In the genomic region with DNA sequence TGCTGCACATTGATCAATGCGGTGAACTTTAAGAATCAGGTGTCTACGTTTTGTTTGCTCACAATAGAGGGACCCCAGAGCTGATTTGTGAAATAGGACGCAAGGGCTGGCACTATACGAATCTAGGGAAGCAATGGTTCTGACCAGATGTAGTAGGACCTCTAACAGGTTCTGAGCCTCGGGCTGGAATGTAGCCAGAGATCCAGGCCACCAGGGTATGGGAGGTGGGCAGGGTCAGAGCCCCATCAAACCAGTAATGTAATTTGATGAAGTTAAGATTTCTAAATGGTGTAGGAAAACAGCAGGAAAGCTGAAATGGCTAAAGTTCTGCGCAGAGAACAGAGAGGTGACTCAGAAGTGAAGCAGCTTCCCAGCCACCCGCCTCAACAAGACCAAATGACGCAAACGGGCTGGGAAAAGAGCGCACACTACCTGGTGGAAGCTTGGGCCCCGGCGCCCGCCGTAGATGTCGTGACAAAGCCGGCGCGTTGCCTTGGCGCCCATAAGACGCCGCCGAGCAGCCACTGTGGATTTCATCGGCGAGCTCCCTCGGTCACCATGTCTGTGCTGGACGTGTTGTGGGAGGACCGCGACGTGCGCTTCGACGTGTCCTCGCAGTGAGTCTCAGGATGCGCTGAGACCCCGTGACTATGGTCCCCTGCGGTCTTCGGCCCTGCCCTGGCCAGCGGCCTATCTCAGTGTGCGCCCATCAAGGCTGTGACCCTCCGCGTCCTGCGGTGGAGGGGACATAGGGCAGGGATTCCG, we compare ENCODE assay signal across 8 mouse cellular contexts. TPM values are rescaled to one million over a fixed set of nuclear protein-coding genes. Genes with fewer than 3 reads are reported as not detected.
DNase-seq lines count a peak whose midpoint lies in the region; ATAC-seq and TF ChIP-seq lines count a peak whose summit lies in the region.

A gene (plus strand): TSS at position 446 of the 765 bp plus-strand sequence.

- ATAC-seq in forebrain, embryonic 16.5 days, result peak; percentile 98
- peak; percentile 95 for ATAC-seq in lung, embryonic 16.5 days (ENCODE audit: low read depth)

- peak within 1 kb of the TSS; percentile 84 to 97 for H3K4me3 ChIP-seq in ES-E14 (ENCODE audit: insufficient read depth in 1 of 2, low read depth in 1 of 2, low read length in 2 of 2, poor library complexity in 1 of 2, severe bottlenecking in 1 of 2)
- H3K4me3 ChIP-seq in forebrain, embryonic 16.5 days (replicated peaks; ENCODE audit: low read length), result peak within 1 kb of the TSS; percentile 89
- peak within 1 kb of the TSS; percentile 74 for H3K4me3 ChIP-seq in lung, embryonic 16.5 days (ENCODE audit: low read length)

- H3K9ac ChIP-seq in ES-E14 (ENCODE audit: insufficient read depth, low read depth, low read length, poor library complexity, severe bottlenecking), result peak within 1 kb of the TSS; percentile 87
- peak within 1 kb of the TSS; percentile 82 for H3K9ac ChIP-seq in forebrain, embryonic 16.5 days (replicated peaks; ENCODE audit: low read depth, low read length)
- peak within 1 kb of the TSS; percentile 82 for H3K9ac ChIP-seq in lung, embryonic 16.5 days (ENCODE audit: low read length)

- H3K4me2 ChIP-seq in forebrain, embryonic 16.5 days (ENCODE audit: low read length), result peak within 1 kb of the TSS; percentile 72
- peak within 1 kb of the TSS; percentile 81 for H3K4me2 ChIP-seq in lung, embryonic 16.5 days (ENCODE audit: low read depth, low read length)

- WGBS in forebrain, embryonic 16.5 days, result 2% methylated on average over 43 of the region's 43 CpGs
- WGBS in lung, embryonic 16.5 days, result 3% methylated on average over 43 of the region's 43 CpGs

- H3K9me3 ChIP-seq in ES-E14 (ENCODE audit: control insufficient read depth, insufficient read depth, low read depth, low read length), result no peaks in the 10 kb centered on the region
- H3K9me3 ChIP-seq in forebrain, embryonic 16.5 days (ENCODE audit: control insufficient read depth, low read length), result no peaks in the 10 kb centered on the region
- no peaks in the 10 kb centered on the region for H3K9me3 ChIP-seq in lung, embryonic 16.5 days (ENCODE audit: control insufficient read depth, low read length)

- DNase-seq in ES-E14 (ENCODE audit: low read depth, low spot score), result peak; percentile 76
- DNase-seq in cerebellum, adult 11 months, result peak; percentile 91
- peak; percentile 92 for DNase-seq in heart, postnatal 4 days
- DNase-seq in layer of hippocampus, adult 9-10 months (ENCODE audit: low spot score), result peak; percentile 78
- DNase-seq in ovary, postnatal 10 days (ENCODE audit: low spot score), result peak; percentile 67
- peak; percentile 56 to 73 for DNase-seq in thymus, postnatal 10 days (ENCODE audit: low spot score in 2 of 2)

- in situ Hi-C loops in ES-E14 (cut with MboI; ENCODE audit: low sequenced_read_pairs in 2 of 2, unreplicated experiment in 2 of 2), result no loop called here

- peaks cover 0 to 2% of the 10 kb centered on the region in 2 experiments; a peak in 2 of 4 replicates for H3K4me1 ChIP-seq in ES-E14 (ENCODE audit: control insufficient read depth in 2 of 2, insufficient read depth in 2 of 2, low read length in 2 of 2, poor library complexity in 1 of 2)
- peaks cover 10% of the 10 kb centered on the region; the same call in 1 of the 2 replicates for H3K4me1 ChIP-seq in forebrain, embryonic 16.5 days (replicated peaks; ENCODE audit: control insufficient read depth, insufficient read depth, low read length)
- peaks cover 3% of the 10 kb centered on the region; the same call in 1 of the 2 replicates for H3K4me1 ChIP-seq in lung, embryonic 16.5 days (replicated peaks; ENCODE audit: control insufficient read depth, insufficient read depth, low read length)

- no peaks in the 10 kb centered on the region for H3K27me3 ChIP-seq in forebrain, embryonic 16.5 days (replicated peaks; ENCODE audit: control insufficient read depth, insufficient read depth, low read length)
- no peaks in the 10 kb centered on the region for H3K27me3 ChIP-seq in lung, embryonic 16.5 days (ENCODE audit: control insufficient read depth, insufficient read depth, low read depth, low read length)

- H3K36me3 ChIP-seq in ES-E14 (ENCODE audit: control insufficient read depth, insufficient read depth, low read length, poor library complexity, severe bottlenecking), result no peaks in the 10 kb centered on the region
- no peaks in the 10 kb centered on the region for H3K36me3 ChIP-seq in forebrain, embryonic 16.5 days (ENCODE audit: control insufficient read depth, insufficient read depth)
- no peaks in the 10 kb centered on the region for H3K36me3 ChIP-seq in lung, embryonic 16.5 days (ENCODE audit: control insufficient read depth, insufficient read depth, low read length)

- H3K27ac ChIP-seq in ES-E14 (ENCODE audit: insufficient read depth, low read depth, low read length, poor library complexity, severe bottlenecking), result no peak within 1 kb of the TSS
- 0 out of 2 replicates have a peak within 1 kb of the TSS, but pooled peaks have one; percentile 26 for H3K27ac ChIP-seq in forebrain, embryonic 16.5 days (ENCODE audit: low read length)
- H3K27ac ChIP-seq in lung, embryonic 16.5 days (ENCODE audit: low read length), result 0 out of 2 replicates have a peak within 1 kb of the TSS, but pooled peaks have one; percentile 42

TF ChIP-seq in ES-E14, 5 proteins besides CTCF, POLR2A, EP300 and RAD21:
- TF ChIP-seq ZNF384 (IDR thresholded peaks at IDR 0.05; ENCODE audit: low read depth, low read length), result no peak
- no peak for TF ChIP-seq CHD2 (IDR thresholded peaks at IDR 0.05; ENCODE audit: low read depth, low read length)
- peak; percentile 74; the same call in 1 of the 2 replicates for TF ChIP-seq HCFC1 (IDR thresholded peaks at IDR 0.05; ENCODE audit: borderline replicate concordance, insufficient read depth, low read length)
TF ChIP-seq in ES-E14: peak in this region for 1.

RNA-seq across cellular contexts. Expression of the gene that starts here (rescaled TPM):
- total RNA-seq in ES-E14 (2012; rRNA removed), result 7.8 and 8.3 TPM in 2 replicates
- polyA plus RNA-seq in forebrain, embryonic 16.5 days (2015; fragmentation: Nextera tagmentation; extraction: Ambion mirVana), result 19.6 and 22.7 TPM in 2 replicates
- 1 to 10 TPM; 4.2 to 5.6 TPM for total RNA-seq in heart, postnatal 4 days (2021)
- 18.3 and 19.7 TPM in 2 replicates for polyA plus RNA-seq in lung, embryonic 16.5 days (2015; fragmentation: Nextera tagmentation; extraction: Ambion mirVana)
